Mouse (Mus musculus) thymus, adult 18-20 months (tissue): Measurements from ENCODE around the gene Opn3.
A peak's percentile ranks its signal among the peaks of the same experiment; 100 is the strongest.

ENCODE experiments used
- DNase-seq, 2 experiments: peaks; one replicate each; pipeline ENCODE4 v3.0.0; 2022; ENCODE audit warnings: mixed read lengths in 2 of 2

Opn3 gene

DNA sequence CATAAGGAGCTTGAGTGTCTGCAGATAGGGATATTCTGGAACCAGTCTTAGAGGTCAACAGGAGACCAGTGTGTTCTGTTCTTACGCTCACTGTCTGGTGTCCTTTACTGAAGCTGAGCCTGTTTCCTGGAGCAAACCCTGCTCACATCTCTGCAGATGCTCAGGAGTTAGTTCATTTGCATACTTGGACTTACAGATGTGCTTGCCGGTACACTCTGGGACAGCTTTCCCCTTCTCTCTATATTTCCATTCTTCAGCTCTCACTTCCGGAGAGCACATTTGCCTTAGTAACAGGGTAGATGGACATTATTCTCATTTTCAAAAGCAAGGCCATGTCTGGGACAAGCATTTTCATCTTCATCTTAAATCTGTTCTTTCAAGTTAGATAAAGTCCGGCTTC is 44.0 kb downstream of the Opn3 start:
- no peak for DNase-seq

DNA sequence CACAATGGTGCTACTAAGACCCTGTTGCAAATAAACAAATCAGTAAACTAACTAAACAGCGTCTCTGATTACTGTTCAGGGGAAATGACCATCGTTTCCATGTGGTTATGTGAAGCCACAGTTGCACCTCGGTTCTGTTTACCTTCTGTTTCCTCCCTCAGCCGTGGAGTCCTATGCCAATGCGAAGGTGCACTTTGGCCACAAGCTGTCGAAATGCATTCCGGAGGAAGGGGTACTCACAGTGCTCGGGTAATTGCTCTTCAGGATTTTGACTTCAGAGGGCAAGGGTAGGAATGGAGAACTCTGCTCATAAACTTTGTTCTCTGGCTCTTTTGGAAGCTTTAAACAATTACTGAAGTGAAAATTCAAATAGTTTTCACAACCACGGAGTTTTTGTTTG is 45.6 kb downstream of the Opn3 start:
- DNase-seq, result no peak

DNA sequence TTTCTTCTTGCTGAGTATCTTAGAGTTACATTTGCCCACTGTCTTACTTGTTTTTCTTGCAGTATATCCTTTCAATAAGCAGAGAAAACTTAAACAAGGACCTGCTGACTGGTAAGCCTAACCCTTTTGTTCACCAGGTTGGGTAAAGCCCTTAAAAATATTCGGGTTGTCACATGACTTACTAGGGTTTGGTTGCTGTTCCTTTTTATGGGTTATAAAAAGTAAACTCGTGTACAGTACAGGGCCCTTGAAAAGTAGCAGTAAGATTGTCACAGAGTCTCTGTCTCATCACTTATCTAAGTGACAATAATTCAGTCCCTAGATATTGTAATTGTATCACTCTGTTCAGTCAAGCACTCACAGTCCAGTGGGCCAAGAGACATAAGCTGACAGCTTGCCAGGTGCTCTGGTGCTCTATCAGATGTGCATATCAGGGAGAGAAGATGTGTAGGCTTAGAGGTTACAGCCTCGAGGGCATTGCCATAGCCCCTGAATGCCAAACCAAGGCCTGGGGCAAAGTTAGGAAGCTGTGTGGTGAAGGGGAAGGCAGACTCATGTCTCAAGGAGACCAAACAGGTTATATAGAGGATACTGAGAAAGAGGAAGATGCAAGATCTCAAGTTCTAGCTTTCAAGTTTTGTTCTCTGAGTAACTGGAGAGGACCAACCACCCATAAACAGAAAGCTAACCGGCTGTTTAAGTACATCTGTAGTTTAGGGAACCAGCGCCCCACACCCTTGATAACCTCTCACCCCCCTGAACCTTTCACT is 48.9 kb downstream of the Opn3 start:
- no peak for DNase-seq

GRCm38 (mm10) chr1:175640435-175641150 is 52.0 kb downstream of the Opn3 start:
- DNase-seq, result peak; percentile 40 to 58

GRCm38 (mm10) chr1:175639072-175639471 is 53.5 kb downstream of the Opn3 start:
- no peak for DNase-seq

DNA sequence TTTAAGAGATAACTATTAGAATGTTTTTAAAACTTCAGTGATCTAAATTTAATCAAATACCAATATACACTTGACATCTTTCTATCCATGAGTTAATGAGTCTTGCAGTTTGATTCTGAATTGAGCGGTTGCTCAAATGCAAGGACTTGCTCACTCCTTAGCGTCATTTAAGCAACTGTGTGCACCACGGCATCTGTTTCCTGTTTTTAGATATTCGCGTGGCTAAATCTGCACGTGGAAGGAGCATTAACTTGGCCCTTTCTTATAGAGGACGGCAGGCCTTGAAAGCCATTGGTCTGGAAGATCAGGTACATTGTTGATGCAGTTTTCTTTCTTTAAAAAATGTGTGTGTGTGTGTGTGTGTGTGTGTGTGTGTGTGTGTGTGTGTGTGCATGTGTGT is 54.9 kb downstream of the Opn3 start:
- no peak for DNase-seq

DNA sequence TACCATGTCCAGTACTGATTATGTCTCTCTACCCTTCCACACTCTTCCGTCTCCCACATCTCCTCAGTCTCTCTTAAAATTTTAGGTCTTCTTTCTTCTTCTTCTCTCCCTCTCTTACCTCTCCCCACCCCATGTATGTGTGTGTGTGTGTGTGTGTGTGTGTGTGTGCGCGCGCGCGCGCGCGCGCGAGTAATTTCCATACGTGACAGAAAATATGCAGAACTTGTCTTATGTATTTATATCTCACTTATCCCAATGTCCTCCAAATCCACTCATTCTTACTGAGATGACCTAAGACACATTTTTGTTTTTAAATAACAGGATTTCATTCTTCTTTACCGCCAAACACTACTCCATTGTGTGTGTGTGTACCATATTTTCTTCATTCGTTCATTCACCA is 60.1 kb downstream of the Opn3 start:
- DNase-seq, result no peak

- no peak for DNase-seq
Measured at GRCm38 (mm10) chr1:175631721-175632221, 60.8 kb downstream of the Opn3 start.

GRCm38 (mm10) chr1:175631080-175631479 is 61.5 kb downstream of the Opn3 start:
- DNase-seq, result no peak

- DNase-seq, result no peak
Measured at GRCm38 (mm10) chr1:175630345-175630744, 62.2 kb downstream of the Opn3 start.

GRCm38 (mm10) chr1:175629248-175629647 is 63.3 kb downstream of the Opn3 start:
- DNase-seq, result no peak

GRCm38 (mm10) chr1:175625990-175626692 is 66.4 kb downstream of the Opn3 start:
- DNase-seq, result no peak

DNA sequence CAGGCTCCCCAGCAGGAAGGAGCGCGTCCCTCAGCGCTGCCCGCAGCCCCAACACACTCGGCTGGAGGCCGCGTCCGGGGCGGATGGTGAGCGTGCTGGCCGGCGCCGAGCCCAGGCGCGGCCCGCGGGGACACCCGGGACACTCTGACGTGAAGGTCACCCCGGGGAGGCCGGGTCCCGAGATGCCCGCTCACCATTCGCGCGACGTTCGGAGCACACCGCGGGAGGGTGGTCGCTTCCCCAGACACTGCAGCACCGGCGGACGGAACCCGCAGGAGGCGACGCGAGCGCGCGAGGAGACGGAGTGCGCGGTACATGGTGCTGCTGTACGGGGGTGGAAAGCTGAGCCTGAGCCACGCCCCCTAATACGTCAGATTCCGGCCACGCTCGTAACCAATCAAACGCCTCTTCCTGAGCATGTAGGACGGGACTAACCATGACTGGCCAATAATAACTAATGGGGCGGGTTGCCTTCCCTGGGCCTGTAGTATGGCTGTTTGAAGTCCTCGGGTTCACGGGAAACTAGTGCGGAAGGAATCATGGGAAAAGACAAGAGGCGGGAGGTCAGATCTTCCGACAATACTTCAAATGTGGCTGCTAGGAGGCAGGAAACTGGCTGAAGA is 67.2 kb downstream of the Opn3 start, which contains the start of gene Fh1:
Gene Fh1 (minus strand): TSS at position 379 of the 623 bp plus-strand sequence.
- DNase-seq, result peak; percentile 94 to 96

DNA sequence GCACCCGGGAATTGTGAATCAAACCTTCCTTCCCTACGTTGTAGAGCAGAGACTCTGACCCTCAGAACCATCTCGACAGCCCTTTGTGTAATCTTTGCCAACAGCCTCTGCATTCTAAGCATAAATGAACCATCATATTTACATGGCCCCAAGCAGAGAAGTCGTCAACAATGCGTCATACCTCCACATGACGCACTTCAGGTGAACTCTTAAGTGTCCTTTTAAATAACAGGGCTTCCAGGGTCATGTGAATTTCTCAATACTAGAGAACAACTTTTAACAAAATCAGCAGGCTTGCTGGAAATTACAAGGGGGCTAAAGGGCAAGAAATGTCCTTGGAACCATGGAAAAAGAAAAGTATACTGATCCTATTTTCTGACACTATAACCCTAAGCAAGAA is 68.9 kb downstream of the Opn3 start:
- DNase-seq, result no peak

- no peak for DNase-seq
Measured at GRCm38 (mm10) chr1:175619814-175620431, 72.7 kb downstream of the Opn3 start, which contains the start of gene Kmo. Gene Kmo (plus strand): TSS chr1:175620381.

DNA sequence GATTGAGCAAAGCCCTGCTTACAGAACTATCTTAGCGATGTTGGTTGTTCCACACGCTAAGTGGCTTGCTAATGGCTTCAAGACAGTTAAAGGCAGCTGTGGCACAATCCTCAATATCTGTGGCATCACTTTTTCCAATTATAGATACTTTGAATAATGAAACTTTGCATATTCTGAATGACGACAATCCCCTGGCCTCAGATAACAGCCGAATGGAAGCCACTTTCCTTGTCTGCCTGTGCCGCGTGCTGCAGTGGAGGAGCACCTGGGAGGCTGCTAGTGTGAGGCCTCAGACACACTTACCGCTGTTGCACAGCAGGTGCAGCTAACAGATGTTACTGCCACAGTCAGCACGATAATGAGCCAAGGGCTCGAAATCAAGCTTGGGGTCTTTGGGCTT is 77.6 kb downstream of the Opn3 start:
- DNase-seq, result no peak
